Mouse (Mus musculus) megakaryocyte, embryonic 14.5 days (primary cell): ENCODE data around the gene Atp1b2. TPM values are rescaled to one million over a fixed set of nuclear protein-coding genes. Genes with fewer than 3 reads are reported as not detected.

Source experiments
- H3K27me3 ChIP-seq: replicated peaks from 2 replicates; pipeline ENCODE3; 2012; ENCODE audit warnings: inconsistent platforms
- H3K36me3 ChIP-seq: replicated peaks from 2 replicates; pipeline ENCODE3; 2012; ENCODE audit warnings: low read length, inconsistent platforms, mixed read lengths
- H3K4me1 ChIP-seq: 2 replicates; pipeline ENCODE4 v1.6.1; 2012; ENCODE audit warnings: inconsistent platforms
- H3K4me3 ChIP-seq: replicated peaks from 2 replicates; pipeline ENCODE3; 2012; ENCODE audit warnings: moderate library complexity, mild to moderate bottlenecking, inconsistent platforms
- H3K9me3 ChIP-seq: 2 replicates; pipeline ENCODE4 v1.6.1; 2012; ENCODE audit warnings: inconsistent platforms
- FLI1 ChIP-seq: IDR thresholded peaks from 2 replicates; pipeline ENCODE4 v1.6.1; 2012; ENCODE audit warnings: low read length, inconsistent platforms, mixed read lengths
- GATA1 ChIP-seq: IDR thresholded peaks from 3 replicates; pipeline ENCODE4 v1.6.1; 2012; ENCODE audit warnings: mixed read lengths, low read length, inconsistent platforms, borderline replicate concordance
- polyA plus RNA-seq: library from polyadenylated mRNA; stranded (reverse); fragments of >175 nt; gene quantifications from 2 replicates; pipeline ENCODE4 v1.2.3, GENCODE M21; 2012; ENCODE audit warnings: low replicate concordance; ENCODE audit not compliant: insufficient read depth

Gene Atp1b2
- polyA plus RNA-seq, 1 experiment, result 4.2 TPM

GRCm38 (mm10) chr11:69560896-69561854 is 44.6 kb downstream of the Atp1b2 start:
- peak overlapping the region; percentile 12 for H3K4me3 ChIP-seq
- H3K9me3 ChIP-seq, result no peaks in the 10 kb centered on the region
- peaks cover 20% of the 10 kb centered on the region for H3K4me1 ChIP-seq
- peaks cover 44% of the 10 kb centered on the region for H3K27me3 ChIP-seq
- no peak for TF ChIP-seq GATA1
- TF ChIP-seq FLI1, result no peak
- peaks cover 59% of the 10 kb centered on the region for H3K36me3 ChIP-seq

- peaks cover 50% of the 10 kb centered on the region for H3K36me3 ChIP-seq
Measured at GRCm38 (mm10) chr11:69559851-69560765, 45.6 kb downstream of the Atp1b2 start, which contains the start of gene Efnb3. Efnb3 (minus strand) TSS chr11:69560205.

GRCm38 (mm10) chr11:69559183-69559582 is 46.6 kb downstream of the Atp1b2 start:
- H3K36me3 ChIP-seq, result peaks cover 43% of the 10 kb centered on the region
- peaks cover 6% of the 10 kb centered on the region for H3K9me3 ChIP-seq
- H3K27me3 ChIP-seq, result peaks cover 52% of the 10 kb centered on the region
- peaks cover 29% of the 10 kb centered on the region for H3K4me1 ChIP-seq
- TF ChIP-seq FLI1, result no peak
- no peak for TF ChIP-seq GATA1
- H3K4me3 ChIP-seq, result no peak overlapping the region

More at GRCm38 (mm10) chr11:69559851-69560765, 45.6 kb downstream of the Atp1b2 start, which contains the start of gene Efnb3:
- Histone ChIP-seq H3K4me1 (peaks cover 20% of the 10 kb centered on the region), H3K9me3 (peaks cover 5% of the 10 kb centered on the region), H3K4me3 (no peak within 1 kb of the TSS), H3K27me3 (peaks cover 52% of the 10 kb centered on the region)
- TF ChIP-seq FLI1, result no peak
- TF ChIP-seq GATA1, result no peak

GRCm38 (mm10) chr11:69558756-69559155 is 47.0 kb downstream of the Atp1b2 start:
- H3K4me1 ChIP-seq, result peaks cover 31% of the 10 kb centered on the region
- H3K27me3 ChIP-seq, result peaks cover 52% of the 10 kb centered on the region
- peaks cover 38% of the 10 kb centered on the region for H3K36me3 ChIP-seq
- TF ChIP-seq FLI1, result no peak
- TF ChIP-seq GATA1, result no peak
- no peak overlapping the region for H3K4me3 ChIP-seq
- peaks cover 6% of the 10 kb centered on the region for H3K9me3 ChIP-seq

- Histone ChIP-seq H3K27me3 (peaks cover 63% of the 10 kb centered on the region), H3K4me3 (no peak overlapping the region), H3K36me3 (peaks cover 26% of the 10 kb centered on the region), H3K9me3 (peaks cover 6% of the 10 kb centered on the region), H3K4me1 (peaks cover 31% of the 10 kb centered on the region)
- no peak for TF ChIP-seq FLI1
- TF ChIP-seq GATA1, result no peak
Measured at GRCm38 (mm10) chr11:69557381-69557958, 48.3 kb downstream of the Atp1b2 start.

- H3K9me3 ChIP-seq, result peaks cover 10% of the 10 kb centered on the region
Measured at GRCm38 (mm10) chr11:69554539-69555140, 51.1 kb downstream of the Atp1b2 start.

GRCm38 (mm10) chr11:69553341-69553721 is 52.4 kb downstream of the Atp1b2 start:
- H3K27me3 ChIP-seq, result peaks cover 70% of the 10 kb centered on the region
- H3K4me1 ChIP-seq, result peaks cover 19% of the 10 kb centered on the region
- H3K9me3 ChIP-seq, result peaks cover 10% of the 10 kb centered on the region
- no peak overlapping the region for H3K4me3 ChIP-seq
- H3K36me3 ChIP-seq, result peaks cover 2% of the 10 kb centered on the region
- TF ChIP-seq FLI1, result no peak
- TF ChIP-seq GATA1, result no peak

More at GRCm38 (mm10) chr11:69554539-69555140, 51.1 kb downstream of the Atp1b2 start:
- Histone ChIP-seq H3K4me3 (no peak overlapping the region), H3K4me1 (peaks cover 31% of the 10 kb centered on the region), H3K36me3 (peaks cover 2% of the 10 kb centered on the region), H3K27me3 (peaks cover 70% of the 10 kb centered on the region)
- no peak for TF ChIP-seq FLI1
- no peak for TF ChIP-seq GATA1

GRCm38 (mm10) chr11:69552622-69553340 is 53.0 kb downstream of the Atp1b2 start:
- H3K9me3 ChIP-seq, result peaks cover 10% of the 10 kb centered on the region
- H3K4me1 ChIP-seq, result peaks cover 19% of the 10 kb centered on the region
- peaks cover 71% of the 10 kb centered on the region for H3K27me3 ChIP-seq
- no peak overlapping the region for H3K4me3 ChIP-seq
- peaks cover 2% of the 10 kb centered on the region for H3K36me3 ChIP-seq
- TF ChIP-seq GATA1, result no peak
- TF ChIP-seq FLI1, result no peak
